Mouse (Mus musculus) adrenal gland (tissue): ENCODE measurements around the gene Itga5.

Source experiments
- intact Hi-C: fragments of 180-260 bp; cut with DNase I; formaldehyde crosslinking; loops from one replicate; pipeline ENCODE4 v1.15.1; 2025
- microRNA-seq, 2 experiments: library from miRNA; unstranded; fragments of <30 nt; microRNA quantifications; one replicate each; pipeline ENCODE4; 2019

The Itga5 gene

GRCm38 (mm10) chr15:103298026-103298425 lies 68.5 kb downstream of the Itga5 start:
- intact Hi-C loops, result no loop called here

GRCm38 (mm10) chr15:103297313-103297712 lies 69.2 kb downstream of the Itga5 start:
- intact Hi-C loops, result no loop called here

- intact Hi-C loops, result no loop called here
Measured at GRCm38 (mm10) chr15:103295851-103296250, 70.7 kb downstream of the Itga5 start.

GRCm38 (mm10) chr15:103294649-103295048 lies 71.9 kb downstream of the Itga5 start:
- intact Hi-C loops, result no loop called here

Small RNA genes within 50 kb of the gene (microRNA-seq; reads per million reads assigned to microRNA genes)
- 0.62 to 1.0 reads per million in 2 experiments for gene Mir6963
